Mouse (Mus musculus) CH12.LX (cell line): Measurements from ENCODE around the gene Snrnp200.

Experiments used
- CTCF ChIP-seq, 2 experiments: IDR thresholded peaks in 1 of 2; conservative IDR thresholded peaks in 1 of 2; 2 replicates each; pipeline ENCODE4 v1.5.1; 2011 to 2012; ENCODE audit warnings: low read depth in 2 of 2, low read length in 2 of 2, improper control_type of control experiment in 1 of 2, inconsistent platforms in 1 of 2, mild to moderate bottlenecking in 1 of 2, moderate library complexity in 1 of 2
- EP300 ChIP-seq: IDR thresholded peaks from 2 replicates; pipeline ENCODE4 v1.6.1; 2011; ENCODE audit warnings: low read length, improper control_type of control experiment
- KAT2A ChIP-seq: IDR thresholded peaks from 2 replicates; pipeline ENCODE4 v1.6.1; 2012; ENCODE audit warnings: low read length, improper control_type of control experiment, inconsistent platforms; ENCODE audit not compliant: insufficient replicate concordance
- MAX ChIP-seq: IDR thresholded peaks from 2 replicates; pipeline ENCODE4 v1.6.1; 2011; ENCODE audit warnings: low read length, improper control_type of control experiment
- MXI1 ChIP-seq: IDR thresholded peaks from 2 replicates; pipeline ENCODE4 v1.6.1; 2011; ENCODE audit warnings: mild to moderate bottlenecking, low read depth, low read length, improper control_type of control experiment
- POLR2A ChIP-seq: IDR thresholded peaks from 2 replicates; pipeline ENCODE4 v1.6.1; 2011; ENCODE audit warnings: low read depth, mild to moderate bottlenecking, improper control_type of control experiment, low read length
- POLR2AphosphoS2 ChIP-seq: IDR thresholded peaks from 2 replicates; pipeline ENCODE4 v1.6.1; 2011; ENCODE audit warnings: low read depth, low read length, improper control_type of control experiment
- RAD21 ChIP-seq: IDR thresholded peaks from 2 replicates; pipeline ENCODE4 v1.6.1; 2011; ENCODE audit warnings: low read depth, mild to moderate bottlenecking, low read length, improper control_type of control experiment, moderate library complexity
- USF1 ChIP-seq: IDR thresholded peaks from 2 replicates; pipeline ENCODE4 v1.6.1; 2014; ENCODE audit warnings: low read depth, mild to moderate bottlenecking, inconsistent platforms, low read length, improper control_type of control experiment
- ZC3H11A ChIP-seq: IDR thresholded peaks from 2 replicates; pipeline ENCODE4 v1.6.1; 2012; ENCODE audit warnings: low read depth, mild to moderate bottlenecking, inconsistent platforms, low read length, improper control_type of control experiment

DNA sequence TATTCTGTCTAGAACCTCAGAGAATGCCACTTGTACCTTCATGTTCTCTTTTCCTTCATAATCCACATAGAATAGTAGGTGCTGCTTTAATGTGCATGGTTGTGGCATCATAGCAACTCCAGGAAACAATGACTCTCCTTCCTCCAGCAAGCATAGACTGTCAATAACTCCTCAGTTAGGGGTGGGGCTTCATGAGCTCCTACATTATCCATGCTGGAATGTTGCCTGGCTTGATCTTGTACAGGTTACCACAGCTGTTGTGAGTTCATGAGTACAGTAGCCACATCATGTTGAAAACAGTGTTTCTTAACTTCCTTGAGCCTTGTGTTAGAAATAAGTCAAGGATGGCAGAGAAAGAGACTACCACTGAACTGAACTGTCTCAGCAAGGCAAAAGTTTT is 70.0 kb downstream of the Snrnp200 start:
- TF ChIP-seq CTCF (conservative IDR thresholded peaks at IDR 0.05 in 1 of 2, IDR thresholded peaks at IDR 0.05 in 1 of 2; ENCODE audit: low read depth in 2 of 2, low read length in 2 of 2) = no peak
- TF ChIP-seq RAD21 = no peak
- no peak for TF ChIP-seq KAT2A
- TF ChIP-seq MAX = no peak
- no peak for TF ChIP-seq POLR2A
- TF ChIP-seq USF1 = no peak
- TF ChIP-seq EP300 = no peak
- no peak for TF ChIP-seq ZC3H11A
- no peak for TF ChIP-seq POLR2AphosphoS2
- no peak for TF ChIP-seq MXI1
